Mouse (Mus musculus) hindbrain, embryonic 13.5 days (tissue): ENCODE results near the gene Adra2b. TPM values are rescaled to one million over a fixed set of nuclear protein-coding genes. Genes with fewer than 3 reads are reported as not detected.

Experiments
- ATAC-seq: fragments of 200-750 bp; cut with Nextera tagmentation; 2 replicates; pipeline ENCODE4 v1.8.0; 2017; ENCODE audit warnings: moderate TSS enrichment; ENCODE audit not compliant: low FRiP score
- H3K27ac ChIP-seq: fragments of 300-500 bp; sonication (generic); 2 replicates; pipeline ENCODE4 v1.5.1; 2015; ENCODE audit warnings: inconsistent platforms, mild to moderate bottlenecking, moderate library complexity
- H3K27me3 ChIP-seq: fragments of 300-500 bp; sonication (generic); 2 replicates; pipeline ENCODE4 v1.6.1; 2015; ENCODE audit warnings: mild to moderate bottlenecking, inconsistent platforms
- H3K36me3 ChIP-seq: fragments of 300-500 bp; sonication (generic); 2 replicates; pipeline ENCODE4 v1.6.1; 2015; ENCODE audit warnings: mild to moderate bottlenecking, inconsistent platforms
- H3K4me1 ChIP-seq: fragments of 300-500 bp; sonication (generic); replicated peaks from 2 replicates; pipeline ENCODE4 v1.6.1; 2015; ENCODE audit warnings: inconsistent platforms
- H3K4me2 ChIP-seq: fragments of 300-500 bp; sonication (generic); 2 replicates; pipeline ENCODE4 v1.6.1; 2015; ENCODE audit warnings: inconsistent platforms, mild to moderate bottlenecking, moderate library complexity
- H3K4me3 ChIP-seq: fragments of 300-500 bp; sonication (generic); 2 replicates; pipeline ENCODE4 v1.5.1; 2015; ENCODE audit warnings: mild to moderate bottlenecking, inconsistent platforms
- H3K9ac ChIP-seq: fragments of 300-500 bp; sonication (generic); 2 replicates; pipeline ENCODE4 v1.6.1; 2015; ENCODE audit warnings: mild to moderate bottlenecking, inconsistent platforms
- H3K9me3 ChIP-seq: fragments of 300-500 bp; sonication (generic); 2 replicates; pipeline ENCODE4 v1.6.1; 2016; ENCODE audit warnings: inconsistent platforms
- WGBS: fragments of 180-500 bp; shearing (Covaris S2); methylation state at CpG from one replicate; pipeline ENCODE4 v1.1.7; 2015; 5-methylcytosine and 5-hydroxymethylcytosine counted together
- polyA plus RNA-seq: library from polyadenylated mRNA; unstranded; fragments of >200 nt; fragmentation: Nextera tagmentation; extraction: Ambion mirVana; gene quantifications from 2 replicates; pipeline ENCODE4 v1.2.1, GENCODE M21; 2015

Gene Adra2b
- polyA plus RNA-seq, 1 experiment from 2014 or later: 0.55 TPM

DNA sequence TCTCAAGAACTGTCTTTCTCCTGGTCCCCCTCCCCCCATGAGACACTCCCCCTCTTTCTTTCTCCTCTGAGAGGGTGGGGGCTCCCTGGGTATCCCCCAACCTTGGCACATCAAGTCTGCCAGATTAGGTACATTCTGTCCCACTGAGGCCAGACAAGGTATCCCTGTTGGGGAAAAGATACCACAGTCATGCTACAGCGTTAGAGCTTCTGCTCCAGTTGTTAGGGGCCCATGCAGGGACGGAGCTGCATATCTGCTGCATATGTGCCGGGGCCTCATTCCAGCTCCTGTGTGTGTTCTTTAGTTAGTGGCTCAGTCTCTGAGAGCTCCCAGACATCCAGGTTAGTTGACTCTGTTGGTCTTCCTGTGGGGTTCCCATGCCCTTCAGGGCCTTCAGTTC lies 11.1 kb downstream of the Adra2b start:
- no peaks in the 10 kb centered on the region for H3K36me3 ChIP-seq
- no peak overlapping the region for H3K9ac ChIP-seq
- H3K9me3 ChIP-seq: no peaks in the 10 kb centered on the region
- WGBS: 94% methylated on average over 3 of the region's 3 CpGs
- ATAC-seq: no peak
- peaks cover 20% of the 10 kb centered on the region for H3K4me1 ChIP-seq
- H3K4me2 ChIP-seq: no peak overlapping the region
- no peak overlapping the region for H3K4me3 ChIP-seq
- H3K27me3 ChIP-seq: peaks cover 3% of the 10 kb centered on the region; the same call in 1 of the 2 replicates
- no peak overlapping the region for H3K27ac ChIP-seq

DNA sequence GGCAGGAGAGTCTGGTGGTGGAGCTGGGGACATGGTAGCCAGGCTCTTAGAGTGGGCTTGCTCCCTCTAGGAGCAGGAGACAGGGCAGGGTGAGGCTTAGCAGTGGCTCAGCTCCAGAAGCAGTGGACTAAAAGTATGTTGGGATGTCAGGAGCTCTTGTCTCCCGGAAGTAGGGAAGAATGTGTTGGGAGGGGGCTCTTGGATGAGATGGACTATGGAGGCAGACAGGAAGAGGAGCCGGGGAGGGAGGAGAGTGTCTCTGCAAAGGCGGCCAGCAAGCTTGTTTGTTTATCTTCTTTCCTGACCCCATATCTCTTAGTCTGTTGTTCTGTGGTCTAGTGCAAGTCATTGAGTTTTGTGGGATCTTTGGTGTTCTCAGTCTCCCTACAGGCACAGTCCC lies 12.1 kb downstream of the Adra2b start:
- H3K27me3 ChIP-seq: peaks cover 3% of the 10 kb centered on the region; the same call in 1 of the 2 replicates
- H3K4me1 ChIP-seq: peaks cover 20% of the 10 kb centered on the region
- H3K4me2 ChIP-seq: no peak overlapping the region
- no peaks in the 10 kb centered on the region for H3K9me3 ChIP-seq
- ATAC-seq: no peak
- no peak overlapping the region for H3K4me3 ChIP-seq
- H3K36me3 ChIP-seq: no peaks in the 10 kb centered on the region
- WGBS: 71% methylated on average over 3 of the region's 3 CpGs
- no peak overlapping the region for H3K27ac ChIP-seq
- no peak overlapping the region for H3K9ac ChIP-seq

DNA sequence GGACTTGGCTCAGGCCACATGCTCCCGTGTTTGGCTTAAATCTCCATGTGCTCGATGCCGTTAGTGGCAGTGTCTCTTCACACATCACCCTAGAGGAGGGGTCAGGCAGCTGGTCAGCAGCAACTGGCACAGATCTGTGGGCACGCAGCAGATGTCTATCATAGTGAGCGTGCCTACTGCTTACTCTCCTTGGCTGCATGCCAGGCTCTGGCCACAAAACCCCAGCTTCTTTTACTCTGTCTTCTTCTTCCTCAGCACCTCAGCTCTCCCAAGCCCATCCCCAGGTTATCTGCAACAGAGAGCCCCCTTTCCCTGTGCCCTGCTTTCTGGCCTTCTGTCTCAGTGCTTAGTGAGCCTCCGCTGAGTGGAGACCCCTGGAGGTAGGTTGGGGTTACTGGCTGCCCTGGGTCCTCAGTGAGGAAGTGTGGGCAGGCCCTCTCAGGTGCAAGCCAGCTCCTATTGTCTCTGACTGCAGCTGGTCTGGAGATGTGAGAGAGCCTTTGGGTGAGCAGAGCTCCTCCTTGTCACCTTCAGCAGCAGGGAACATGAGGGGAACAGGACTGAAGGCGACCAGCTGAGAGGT lies 12.8 kb downstream of the Adra2b start:
- WGBS: 50% methylated on average over 7 of the region's 7 CpGs
- peaks cover 16% of the 10 kb centered on the region for H3K4me1 ChIP-seq
- H3K9ac ChIP-seq: no peak overlapping the region
- H3K9me3 ChIP-seq: no peaks in the 10 kb centered on the region
- H3K4me2 ChIP-seq: no peak overlapping the region
- H3K27me3 ChIP-seq: 0 out of 2 replicates have a peak, but pooled peaks cover 3% of the 10 kb centered on the region
- 0 out of 2 replicates have a peak, but pooled peaks have one; percentile 12 for ATAC-seq
- H3K27ac ChIP-seq: no peak overlapping the region
- H3K36me3 ChIP-seq: no peaks in the 10 kb centered on the region
- no peak overlapping the region for H3K4me3 ChIP-seq

DNA sequence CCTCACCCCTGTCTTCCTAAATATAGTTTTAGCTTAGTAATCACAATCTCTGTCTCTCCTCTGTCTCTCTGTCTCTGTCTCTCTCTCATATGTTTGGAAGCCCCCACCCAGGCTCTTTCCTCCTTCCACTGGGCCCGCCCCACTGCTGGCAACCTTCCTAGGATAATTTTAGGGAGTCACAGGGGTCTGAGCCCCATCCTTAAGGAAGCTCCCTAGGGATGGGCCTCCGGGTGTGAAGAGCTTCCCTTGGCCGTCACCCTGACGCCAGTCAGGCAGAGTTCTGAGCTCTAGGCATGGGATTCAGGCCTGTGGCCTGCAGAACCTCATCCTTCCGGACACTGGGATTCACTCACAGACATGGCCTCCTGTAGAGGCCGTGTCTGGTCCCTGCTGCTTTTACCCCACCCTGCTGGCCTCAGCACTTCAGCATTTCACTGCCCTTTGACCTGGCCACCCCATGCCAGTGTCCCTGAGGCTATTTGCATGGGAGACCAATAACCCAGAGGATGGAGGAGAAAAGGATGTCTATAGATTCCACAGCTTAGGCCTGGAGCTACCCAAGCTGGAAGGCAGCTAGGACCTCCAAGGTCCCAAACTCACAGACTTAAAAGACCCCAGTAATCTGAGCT lies 13.5 kb downstream of the Adra2b start:
- no peaks in the 10 kb centered on the region for H3K9me3 ChIP-seq
- no peak overlapping the region for H3K27ac ChIP-seq
- H3K4me3 ChIP-seq: no peak overlapping the region
- WGBS: 81% methylated on average over 6 of the region's 6 CpGs
- ATAC-seq: no peak
- H3K36me3 ChIP-seq: no peaks in the 10 kb centered on the region
- peaks cover 12% of the 10 kb centered on the region for H3K4me1 ChIP-seq
- H3K4me2 ChIP-seq: no peak overlapping the region
- no peak overlapping the region for H3K9ac ChIP-seq
- 0 out of 2 replicates have a peak, but pooled peaks cover 3% of the 10 kb centered on the region for H3K27me3 ChIP-seq

DNA sequence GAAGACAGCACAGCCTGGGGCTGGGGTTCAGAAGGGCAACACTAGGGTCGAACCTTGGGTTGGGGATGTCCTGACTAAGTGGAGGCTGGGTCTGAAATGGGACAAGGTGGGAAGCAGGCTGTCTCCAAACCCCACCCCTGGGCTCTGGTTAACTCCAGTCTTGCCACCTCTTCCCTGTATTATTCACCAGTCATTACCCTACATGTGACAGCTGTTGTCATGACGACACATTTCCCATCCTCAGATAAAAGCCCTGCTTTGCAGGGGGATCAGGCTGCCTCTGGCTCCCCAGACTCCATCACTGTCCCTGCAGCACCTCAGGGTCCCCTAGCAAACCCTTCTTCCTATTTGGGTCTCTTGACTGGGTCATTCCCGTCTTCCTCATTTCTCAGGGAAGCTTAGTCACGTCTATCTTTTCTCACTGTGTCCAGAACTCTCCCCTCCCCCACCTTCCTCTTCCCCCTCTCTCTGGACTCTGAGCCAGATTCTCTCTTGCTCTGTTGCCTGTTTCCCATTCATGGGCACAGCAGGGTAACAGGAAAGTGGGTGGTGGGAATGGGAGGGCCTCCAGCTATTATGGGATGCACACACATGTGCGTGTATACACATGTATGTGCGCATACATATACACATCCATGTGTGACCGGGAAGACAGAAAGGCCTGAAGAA lies 15.1 kb downstream of the Adra2b start:
- peak; percentile 52; the same call in 1 of the 2 replicates for ATAC-seq
- H3K27me3 ChIP-seq: 0 out of 2 replicates have a peak, but pooled peaks cover 3% of the 10 kb centered on the region
- no peak overlapping the region for H3K27ac ChIP-seq
- no peak overlapping the region for H3K4me2 ChIP-seq
- WGBS: 61% methylated on average over 7 of the region's 7 CpGs
- no peak overlapping the region for H3K9ac ChIP-seq
- H3K36me3 ChIP-seq: no peaks in the 10 kb centered on the region
- no peak overlapping the region for H3K4me3 ChIP-seq
- peaks cover 12% of the 10 kb centered on the region for H3K4me1 ChIP-seq
- H3K9me3 ChIP-seq: no peaks in the 10 kb centered on the region

DNA sequence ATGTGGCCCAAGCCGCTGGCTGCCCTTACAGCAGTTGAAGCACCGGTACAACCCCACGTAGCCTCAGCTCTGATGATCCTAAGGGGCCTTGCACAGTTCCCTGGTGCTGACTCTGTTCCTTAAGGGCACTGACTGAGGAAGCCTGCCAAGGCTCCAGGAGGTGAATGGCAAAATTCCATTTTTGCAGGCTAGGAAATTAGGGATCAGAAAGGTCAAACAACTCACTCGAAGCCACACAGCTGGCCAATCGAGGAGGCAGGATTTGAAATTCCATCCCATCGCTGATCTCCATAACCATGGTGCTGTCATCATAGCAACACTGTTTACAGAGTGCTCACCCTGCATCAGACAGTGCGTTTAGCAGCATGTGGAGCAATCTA lies 15.6 kb downstream of the Adra2b start:
- no peak overlapping the region for H3K9ac ChIP-seq
- 0 out of 2 replicates have a peak, but pooled peaks cover 3% of the 10 kb centered on the region for H3K27me3 ChIP-seq
- WGBS: 77% methylated on average over 7 of the region's 7 CpGs
- no peak overlapping the region for H3K4me3 ChIP-seq
- peaks cover 12% of the 10 kb centered on the region for H3K4me1 ChIP-seq
- no peak overlapping the region for H3K27ac ChIP-seq
- no peak for ATAC-seq
- H3K36me3 ChIP-seq: no peaks in the 10 kb centered on the region
- H3K9me3 ChIP-seq: no peaks in the 10 kb centered on the region
- no peak overlapping the region for H3K4me2 ChIP-seq

DNA sequence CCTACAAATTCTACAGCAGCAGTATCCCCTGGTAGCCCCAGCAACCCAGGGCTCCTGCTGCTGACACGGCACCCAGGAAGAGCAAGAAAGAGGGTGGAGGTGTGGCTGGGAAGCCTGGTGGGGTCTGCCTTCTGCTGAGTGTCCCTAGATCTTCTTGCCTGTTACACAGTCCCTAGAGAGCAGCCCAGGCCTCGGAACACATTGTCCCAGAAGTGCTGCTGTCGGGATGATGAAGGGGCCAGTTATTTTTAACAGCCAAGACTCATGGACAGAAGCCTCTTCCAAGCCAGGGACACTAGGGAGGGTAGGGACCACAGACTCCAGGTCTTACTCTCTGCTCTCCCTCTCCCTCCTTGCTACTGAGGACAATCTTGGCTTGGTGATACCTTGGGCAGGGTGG lies 16.2 kb downstream of the Adra2b start:
- Histone ChIP-seq H3K9me3 (no peaks in the 10 kb centered on the region), H3K9ac (no peak overlapping the region), H3K4me2 (no peak overlapping the region), H3K27me3 (0 out of 2 replicates have a peak, but pooled peaks cover 3% of the 10 kb centered on the region), H3K4me3 (no peak overlapping the region), H3K27ac (no peak overlapping the region), H3K36me3 (no peaks in the 10 kb centered on the region), H3K4me1 (peaks cover 12% of the 10 kb centered on the region)
- whole genome bisulfite sequencing: 78% methylated on average over 3 of the region's 3 CpGs
- no peak for ATAC-seq

DNA sequence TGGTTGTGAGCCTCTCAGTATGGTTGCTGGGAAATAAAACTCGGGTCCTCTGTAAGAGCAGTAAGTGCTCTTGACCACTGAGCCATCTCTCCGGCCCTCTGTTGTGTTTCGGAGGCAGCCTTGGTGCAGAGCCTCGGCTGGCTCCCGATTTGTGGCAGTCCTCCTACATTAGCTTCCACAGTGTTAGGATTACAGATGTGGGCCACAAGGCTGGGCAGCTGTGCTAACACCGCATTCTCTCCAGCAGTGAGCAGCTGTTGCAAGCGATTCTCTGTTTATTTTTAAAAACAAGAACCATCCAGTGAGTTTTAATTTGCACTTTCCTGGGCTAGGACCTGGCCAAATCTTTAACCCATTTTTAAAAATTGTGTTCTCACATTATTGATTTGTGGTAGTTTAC lies 20.9 kb downstream of the Adra2b start:
- H3K4me3 ChIP-seq: no peak overlapping the region
- ATAC-seq: no peak
- no peaks in the 10 kb centered on the region for H3K9me3 ChIP-seq
- H3K4me2 ChIP-seq: no peak overlapping the region
- H3K27ac ChIP-seq: no peak overlapping the region
- H3K27me3 ChIP-seq: no peaks in the 10 kb centered on the region
- 74% methylated on average over 7 of the region's 7 CpGs for WGBS
- no peaks in the 10 kb centered on the region for H3K4me1 ChIP-seq
- H3K36me3 ChIP-seq: no peaks in the 10 kb centered on the region
- H3K9ac ChIP-seq: no peak overlapping the region

DNA sequence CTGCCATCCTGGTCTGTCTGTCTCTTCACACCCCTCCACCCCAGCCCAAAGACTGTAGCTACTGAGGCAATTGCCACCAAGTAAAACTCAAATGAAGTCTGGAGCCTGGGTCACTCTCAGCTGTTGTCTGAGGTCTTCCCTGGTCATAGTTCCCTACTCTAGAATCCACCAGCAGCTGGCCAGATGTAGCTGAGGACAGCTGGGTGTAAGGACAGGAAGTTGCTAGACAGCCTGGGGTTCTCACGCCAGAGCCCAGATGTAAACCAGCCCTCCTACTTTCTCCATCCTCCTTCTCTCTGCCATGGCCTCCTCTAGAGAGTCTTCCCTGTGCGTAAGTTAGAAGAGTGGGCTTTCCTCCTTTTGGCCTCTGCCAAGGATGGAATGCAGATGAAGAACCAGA lies 24.5 kb downstream of the Adra2b start:
- Histone ChIP-seq H3K4me1 (peaks cover 3% of the 10 kb centered on the region; the same call in 1 of the 2 replicates), H3K9me3 (no peaks in the 10 kb centered on the region), H3K36me3 (no peaks in the 10 kb centered on the region), H3K4me3 (no peak overlapping the region), H3K27me3 (no peaks in the 10 kb centered on the region), H3K27ac (no peak overlapping the region), H3K4me2 (no peak overlapping the region), H3K9ac (no peak overlapping the region)
- 83% methylated on average over 2 of the region's 2 CpGs for WGBS
- ATAC-seq: no peak

DNA sequence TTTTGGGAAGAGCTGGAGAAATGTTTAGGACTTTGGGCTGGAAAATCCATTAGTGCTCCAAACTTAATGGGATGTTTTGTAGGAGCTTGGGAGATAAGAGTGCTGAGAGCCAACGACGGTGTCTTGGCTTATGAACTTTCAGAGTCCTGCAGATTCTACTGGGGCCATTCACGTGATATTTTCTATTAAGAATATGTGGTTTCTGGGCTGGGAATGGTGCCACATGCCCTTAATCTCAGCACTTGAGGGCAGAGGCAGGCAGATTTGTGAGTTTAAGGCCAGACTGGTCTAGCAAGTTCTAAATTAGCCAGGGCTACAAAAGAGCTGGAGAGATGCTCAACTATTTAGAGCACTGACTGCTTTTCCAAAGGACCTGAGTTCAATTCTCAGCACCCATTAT lies 27.3 kb downstream of the Adra2b start:
- H3K27ac ChIP-seq: no peak overlapping the region
- H3K9ac ChIP-seq: no peak overlapping the region
- H3K27me3 ChIP-seq: no peaks in the 10 kb centered on the region
- H3K4me1 ChIP-seq: peaks cover 3% of the 10 kb centered on the region; the same call in 1 of the 2 replicates
- no peak overlapping the region for H3K4me3 ChIP-seq
- ATAC-seq: no peak
- WGBS: 81% methylated on average over 3 of the region's 3 CpGs
- H3K4me2 ChIP-seq: no peak overlapping the region
- no peaks in the 10 kb centered on the region for H3K36me3 ChIP-seq
- no peaks in the 10 kb centered on the region for H3K9me3 ChIP-seq

DNA sequence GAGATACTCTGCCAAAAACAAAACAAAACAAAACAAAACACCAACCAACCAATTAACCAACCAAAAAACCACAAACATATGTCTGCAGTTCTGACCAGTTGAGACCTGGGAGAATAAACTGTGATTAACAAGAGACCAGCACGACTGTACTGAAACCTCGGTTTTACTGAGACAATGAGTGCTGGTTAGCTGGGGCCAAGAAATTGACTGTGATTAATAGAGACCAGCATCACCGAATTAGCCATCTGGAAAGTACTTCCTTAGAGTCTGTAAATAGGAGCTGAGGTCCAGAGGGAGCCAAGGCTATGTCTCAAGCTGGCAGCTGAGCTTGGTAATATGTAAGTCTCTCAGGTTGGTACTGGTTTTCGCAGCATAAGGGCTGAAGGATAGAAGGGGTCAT lies 27.8 kb downstream of the Adra2b start:
- Histone ChIP-seq H3K36me3 (no peaks in the 10 kb centered on the region), H3K4me3 (no peak overlapping the region), H3K9me3 (no peaks in the 10 kb centered on the region), H3K27ac (no peak overlapping the region), H3K4me2 (no peak overlapping the region), H3K27me3 (no peaks in the 10 kb centered on the region), H3K9ac (no peak overlapping the region), H3K4me1 (peaks cover 3% of the 10 kb centered on the region; the same call in 1 of the 2 replicates)
- 62% methylated on average over 4 of the region's 4 CpGs for WGBS
- no peak for ATAC-seq

DNA sequence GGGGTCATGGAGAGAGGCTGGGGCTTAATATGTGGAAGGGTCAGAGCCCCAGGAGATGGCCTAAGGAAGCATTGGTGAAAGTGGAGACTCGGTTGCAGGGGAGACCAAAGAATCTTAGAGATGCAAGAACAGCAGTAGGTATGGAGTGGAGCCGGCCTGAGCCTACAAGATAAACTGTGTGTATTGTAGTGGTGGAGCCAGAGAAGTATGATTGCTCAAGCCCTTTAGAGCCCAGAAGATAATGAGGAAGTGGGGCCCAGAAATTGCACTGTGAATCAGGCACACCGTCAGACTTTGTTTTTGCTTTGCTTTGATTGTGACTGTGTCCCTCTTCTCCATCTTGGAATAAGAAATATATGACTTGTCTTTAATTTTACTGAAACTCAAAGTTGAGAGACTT lies 28.3 kb downstream of the Adra2b start:
- 68% methylated on average over 3 of the region's 3 CpGs for WGBS
- no peaks in the 10 kb centered on the region for H3K27me3 ChIP-seq
- ATAC-seq: no peak

More for the DNA sequence above, 28.3 kb downstream of the Adra2b start:
- Histone ChIP-seq H3K9me3 (no peaks in the 10 kb centered on the region), H3K4me3 (no peak overlapping the region), H3K4me2 (no peak overlapping the region), H3K4me1 (peaks cover 3% of the 10 kb centered on the region; the same call in 1 of the 2 replicates), H3K27ac (no peak overlapping the region), H3K36me3 (no peaks in the 10 kb centered on the region), H3K9ac (no peak overlapping the region)
